Mouse (Mus musculus): Measurements from ENCODE around the gene Arhgef3.

Gene Arhgef3

DNA sequence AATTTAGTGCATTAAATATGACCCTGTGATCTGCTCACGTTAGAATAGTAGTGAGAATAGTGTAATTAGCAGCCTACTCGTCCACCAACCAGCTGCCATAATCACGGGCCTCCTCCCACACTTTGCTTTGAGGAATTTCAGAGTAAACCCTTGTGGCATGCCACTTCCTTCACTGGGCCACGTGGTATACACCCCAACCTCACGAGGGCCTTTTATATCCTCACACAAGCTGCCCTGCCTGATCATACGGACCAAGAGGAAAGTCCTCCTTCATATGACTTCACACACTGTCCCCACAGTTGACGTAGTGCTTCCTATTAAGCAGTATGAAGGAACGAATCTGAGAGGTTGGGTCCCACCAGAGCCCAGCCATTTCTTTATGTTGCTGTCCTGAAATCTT, 202.4 kb downstream of the Arhgef3 start:
- DNase-seq (ENCODE audit: low spot score): no peak

DNA sequence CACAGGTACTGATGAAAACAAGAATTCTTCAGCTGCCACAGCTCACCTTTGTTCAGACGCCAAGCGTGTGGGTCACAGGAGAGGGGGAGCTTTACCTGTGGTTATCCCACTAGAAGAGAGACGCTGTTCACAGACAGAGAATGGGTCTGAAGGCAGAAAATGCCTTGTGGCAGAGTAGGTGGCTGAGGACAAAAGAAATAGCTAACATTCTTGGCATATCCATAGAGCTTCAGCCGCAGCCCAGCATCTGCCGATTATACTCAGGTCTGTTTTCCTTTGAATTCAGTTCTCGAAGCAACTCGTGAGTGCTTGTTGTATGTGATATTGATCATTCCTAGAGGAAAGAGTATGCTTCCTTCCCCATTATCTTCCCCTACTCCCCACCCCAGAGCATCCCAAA, 204.7 kb downstream of the Arhgef3 start:
- DNase-seq (ENCODE audit: low spot score): no peak

DNA sequence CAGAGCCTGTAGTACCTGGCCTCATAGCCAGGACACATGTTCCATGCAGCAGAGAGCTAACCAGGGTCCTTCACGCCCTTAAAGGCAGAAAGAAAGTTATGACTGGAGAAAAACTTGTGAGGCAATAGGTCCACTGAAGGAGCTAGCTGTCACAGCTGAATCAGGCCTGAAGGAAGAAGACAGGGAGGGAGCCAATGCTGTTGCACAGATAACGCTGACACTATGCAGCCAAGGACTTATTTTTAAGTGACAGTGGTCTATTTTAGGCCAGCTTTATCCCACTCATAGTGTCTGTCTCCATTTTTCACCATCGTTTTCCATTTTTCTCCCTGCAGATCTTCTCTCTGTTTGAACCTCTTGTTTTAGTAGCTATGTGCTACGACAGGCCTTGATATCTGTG, 207.3 kb downstream of the Arhgef3 start:
- DNase-seq (ENCODE audit: low spot score): no peak

DNA sequence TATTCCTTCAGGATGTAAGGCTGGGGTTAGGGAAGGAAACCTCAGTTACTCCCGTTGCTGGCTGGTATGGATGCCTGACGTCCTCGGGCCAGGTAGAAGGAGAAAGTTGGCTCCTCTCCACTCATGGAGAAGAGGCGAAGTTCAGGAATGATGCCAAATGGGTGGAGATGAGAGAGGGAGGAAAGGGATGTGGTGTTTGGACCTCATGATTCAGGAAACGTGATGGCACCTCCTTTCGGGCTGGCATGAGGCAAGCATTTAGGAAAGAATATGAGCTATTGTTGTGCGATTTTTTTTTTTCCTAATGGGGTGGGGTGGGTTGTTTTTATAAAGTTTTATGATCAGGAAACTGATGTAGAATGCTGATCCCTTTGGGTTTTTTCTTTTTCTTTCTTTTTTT, 210.0 kb downstream of the Arhgef3 start:
- DNase-seq (ENCODE audit: low spot score): no peak

DNA sequence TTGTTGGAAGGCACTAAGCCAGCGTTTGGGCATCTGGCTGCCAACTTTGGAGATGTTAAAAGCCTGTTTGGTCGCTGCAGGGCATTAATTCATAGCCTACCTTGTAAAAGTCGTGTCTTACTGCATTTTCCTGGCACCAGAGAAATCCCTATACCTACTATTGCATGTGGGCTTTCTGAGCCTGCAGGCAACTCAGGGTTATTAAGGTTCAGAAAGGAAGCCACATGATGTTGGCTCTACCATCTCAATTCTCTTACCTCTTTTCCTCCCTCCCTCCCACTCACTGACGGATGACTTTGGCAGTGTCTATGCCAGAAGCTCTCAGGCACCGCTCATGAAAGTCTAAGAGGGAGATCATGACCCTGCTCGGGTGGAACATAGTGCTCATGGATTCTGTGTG, 210.8 kb downstream of the Arhgef3 start:
- DNase-seq (ENCODE audit: low spot score): no peak

DNA sequence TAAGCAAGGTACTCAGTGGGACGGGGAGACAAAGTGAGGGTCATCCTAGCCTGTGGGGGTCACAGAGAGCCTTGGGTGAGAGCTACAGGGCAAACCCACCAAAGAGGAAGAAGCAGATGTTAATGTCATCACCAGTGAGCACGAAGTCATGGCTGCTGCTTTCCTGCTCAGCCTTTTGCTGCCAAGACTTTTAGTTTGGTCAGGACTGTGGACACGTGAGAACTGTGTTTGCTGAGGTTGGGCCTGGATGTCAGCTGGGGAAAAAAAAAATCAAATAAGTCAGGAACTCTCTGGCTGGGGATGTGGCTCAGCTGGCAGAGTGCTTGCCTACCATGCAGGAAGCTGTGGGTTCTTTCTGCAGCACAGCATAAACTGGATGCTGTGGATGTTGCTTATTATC, 213.2 kb downstream of the Arhgef3 start:
- DNase-seq (ENCODE audit: low spot score): no peak

DNA sequence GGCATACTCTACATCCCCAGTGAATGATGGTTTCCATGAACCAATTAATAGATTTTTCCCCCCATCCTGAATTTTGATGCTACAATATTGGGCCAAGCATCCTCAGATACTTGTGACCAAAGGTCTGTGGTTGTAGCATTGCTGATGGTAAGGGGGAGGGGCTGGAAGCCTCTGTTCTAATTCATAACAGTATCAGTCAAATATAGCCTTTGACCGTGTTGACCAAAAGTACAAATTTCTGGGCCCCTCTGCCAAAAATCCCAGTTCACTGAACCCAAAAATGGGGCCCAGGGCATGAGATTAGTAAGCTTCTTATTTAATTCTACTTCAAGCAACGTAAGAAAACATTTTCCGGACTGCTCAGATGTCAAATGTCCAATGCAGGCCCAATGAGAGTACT, 214.3 kb downstream of the Arhgef3 start:
- no peak for DNase-seq (ENCODE audit: low spot score)

DNA sequence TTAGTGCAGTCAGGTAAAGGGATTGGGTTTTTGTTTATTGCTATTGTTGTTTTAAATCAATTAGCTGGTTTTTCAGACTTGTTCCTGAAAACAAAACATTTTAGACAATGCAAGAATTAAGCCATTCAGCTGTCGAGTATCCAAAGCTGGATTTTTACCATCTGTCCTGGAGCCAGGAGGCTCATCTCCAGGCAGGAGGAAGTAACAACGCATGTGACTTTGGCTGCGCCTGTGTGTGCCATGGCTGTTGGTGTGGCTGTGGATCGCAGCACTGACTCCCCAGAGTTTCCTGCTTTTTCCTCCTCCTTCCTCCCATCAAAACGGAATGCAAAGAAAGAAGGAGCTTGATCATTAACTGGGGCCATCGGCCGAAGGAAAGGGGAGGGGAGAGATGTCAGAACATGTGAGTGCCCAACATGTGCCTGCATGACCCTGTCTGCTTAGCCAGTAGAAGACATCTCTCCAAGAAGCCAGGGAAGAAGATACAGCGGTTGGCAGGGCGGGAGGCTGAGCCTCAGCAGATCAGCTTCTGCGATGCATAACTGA, 216.9 kb downstream of the Arhgef3 start:
- DNase-seq (ENCODE audit: low spot score): no peak

DNA sequence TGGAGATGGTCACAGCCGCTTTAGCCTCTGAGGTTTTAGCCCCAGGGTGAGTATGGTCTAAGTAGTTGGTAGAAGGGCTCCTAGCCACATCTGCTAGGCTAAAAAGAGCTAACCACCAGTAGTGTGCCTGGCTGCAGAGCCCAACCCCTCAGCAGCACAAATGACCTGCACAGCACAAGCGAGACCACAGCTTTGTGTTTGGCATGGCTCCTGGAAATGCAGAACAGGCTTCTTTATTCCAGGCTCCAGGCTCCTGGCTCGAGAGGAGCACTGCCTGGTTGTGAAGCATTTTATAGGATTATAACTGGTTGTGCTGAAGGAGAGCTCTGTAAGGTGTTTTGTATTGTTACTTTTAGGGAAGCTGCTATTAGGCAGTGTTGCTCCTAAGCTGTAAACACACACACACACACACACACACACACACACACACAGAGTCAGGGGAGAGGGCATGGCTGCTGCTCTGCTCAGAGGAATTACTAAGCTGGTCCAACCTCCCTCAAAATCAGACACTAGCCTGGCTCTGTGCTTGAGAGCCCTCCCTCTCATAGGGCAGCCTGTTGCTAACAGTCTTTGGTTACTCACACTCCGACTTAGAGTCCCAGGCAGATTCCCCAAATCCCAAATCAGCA, 217.8 kb downstream of the Arhgef3 start:
- no peak for DNase-seq (ENCODE audit: low spot score)

DNA sequence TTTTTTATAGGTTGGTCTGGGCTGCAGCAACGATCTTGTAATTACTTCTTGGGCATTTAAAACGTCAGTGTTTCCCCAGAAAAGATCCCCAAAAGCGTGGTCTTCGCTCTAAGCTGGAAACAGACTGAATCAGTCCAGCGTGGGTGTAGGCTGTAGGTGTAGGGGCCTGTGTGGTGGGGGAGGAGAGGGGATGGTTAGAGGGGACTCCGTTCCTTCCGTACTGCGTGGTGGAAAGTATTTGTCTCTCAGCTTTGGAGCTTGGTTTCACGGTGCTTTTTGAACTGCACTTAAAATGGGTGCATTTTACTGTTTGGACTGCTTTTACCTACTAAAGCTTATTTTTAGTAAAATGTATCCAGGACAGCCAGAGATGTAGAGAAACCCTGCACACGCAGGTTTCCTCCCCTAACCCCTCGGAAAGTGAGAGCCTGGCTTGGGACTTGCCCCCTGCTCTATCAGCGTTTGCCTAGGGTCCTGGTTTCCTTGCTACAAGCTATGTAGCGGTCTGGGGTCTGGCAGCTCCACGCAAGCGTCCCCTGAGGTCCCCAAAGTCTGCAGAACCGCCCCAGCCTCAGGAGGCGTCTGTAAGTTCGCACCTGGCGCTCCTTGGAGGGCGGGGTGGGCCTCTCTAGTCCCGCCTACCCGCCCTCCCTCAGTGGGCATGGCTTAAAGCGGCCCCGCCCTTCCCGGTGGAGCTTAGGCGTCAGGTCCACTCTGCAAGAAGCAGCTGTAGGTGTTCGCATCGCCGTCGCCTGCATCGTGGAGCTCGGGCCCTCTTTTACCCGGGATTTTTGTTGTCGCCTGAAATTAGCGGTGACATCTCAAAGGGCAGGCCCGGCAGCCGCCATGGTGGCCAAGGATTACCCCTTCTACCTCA, 220.9 kb downstream of the Arhgef3 start:
- DNase-seq (ENCODE audit: low spot score): peak; percentile 84

DNA sequence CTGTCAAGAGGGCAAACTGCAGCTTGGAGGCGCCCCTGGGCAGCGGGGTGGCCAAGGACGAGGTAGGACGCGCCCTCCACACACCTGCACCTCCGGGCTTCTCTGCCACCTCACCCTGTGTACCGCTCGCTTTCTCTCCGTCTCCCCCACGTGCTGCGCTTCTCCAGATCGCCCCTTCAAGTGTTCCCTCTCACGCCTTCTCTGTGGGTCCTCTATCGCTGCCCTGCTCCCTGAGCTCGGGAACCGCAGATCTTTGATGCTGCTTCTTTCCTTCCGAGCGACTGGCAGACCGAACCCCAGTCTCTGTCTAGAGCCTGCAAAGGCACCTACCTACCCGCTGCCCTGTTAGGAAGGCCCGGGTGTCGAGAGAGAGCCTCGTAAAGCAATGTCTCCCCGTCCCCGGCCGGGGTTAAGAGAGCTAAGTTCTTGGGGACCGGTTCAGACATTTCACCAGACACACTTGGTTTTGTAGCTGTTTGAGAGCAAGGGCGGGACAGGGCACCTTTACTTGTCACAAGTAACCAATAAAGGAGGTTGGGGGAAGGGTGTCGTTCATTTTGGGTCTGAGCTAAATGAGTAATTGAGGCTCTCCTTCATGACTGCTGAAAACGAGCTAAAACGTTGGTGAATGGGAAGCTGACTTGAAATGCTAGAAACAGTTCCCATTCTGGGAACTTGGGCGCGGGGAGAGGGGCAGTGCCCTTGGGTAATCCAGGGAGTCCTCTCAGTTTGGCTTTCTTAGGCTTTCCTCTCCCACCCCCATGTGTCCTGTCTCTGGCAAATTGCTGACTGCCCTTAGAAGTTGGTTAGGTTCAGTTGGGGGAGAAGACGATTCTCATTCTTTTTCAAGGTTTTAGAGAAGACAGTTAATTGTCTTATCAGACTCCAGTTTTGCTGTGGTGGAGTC, 221.8 kb downstream of the Arhgef3 start:
- no peak for DNase-seq (ENCODE audit: low spot score)

DNA sequence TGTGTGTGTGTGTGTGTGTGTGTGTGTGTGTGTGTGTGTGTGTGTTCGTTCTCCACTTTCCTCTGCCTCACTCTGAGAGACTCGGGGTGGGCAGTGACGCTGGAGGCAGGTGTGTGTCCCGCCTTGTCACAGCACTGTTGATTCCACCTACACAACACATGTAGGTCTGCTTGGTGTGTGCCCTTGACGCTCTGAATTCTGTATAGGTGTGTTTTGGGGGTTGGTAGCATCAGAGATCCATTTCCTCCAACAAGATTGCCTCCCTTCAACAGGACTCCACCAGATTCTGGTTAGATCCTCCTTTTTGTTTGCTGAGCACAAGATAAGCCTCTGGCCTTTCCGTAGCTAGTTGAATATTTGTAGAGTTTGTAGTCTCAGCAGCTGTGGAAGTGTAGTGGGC, 222.5 kb downstream of the Arhgef3 start:
- no peak for DNase-seq (ENCODE audit: low spot score)

DNA sequence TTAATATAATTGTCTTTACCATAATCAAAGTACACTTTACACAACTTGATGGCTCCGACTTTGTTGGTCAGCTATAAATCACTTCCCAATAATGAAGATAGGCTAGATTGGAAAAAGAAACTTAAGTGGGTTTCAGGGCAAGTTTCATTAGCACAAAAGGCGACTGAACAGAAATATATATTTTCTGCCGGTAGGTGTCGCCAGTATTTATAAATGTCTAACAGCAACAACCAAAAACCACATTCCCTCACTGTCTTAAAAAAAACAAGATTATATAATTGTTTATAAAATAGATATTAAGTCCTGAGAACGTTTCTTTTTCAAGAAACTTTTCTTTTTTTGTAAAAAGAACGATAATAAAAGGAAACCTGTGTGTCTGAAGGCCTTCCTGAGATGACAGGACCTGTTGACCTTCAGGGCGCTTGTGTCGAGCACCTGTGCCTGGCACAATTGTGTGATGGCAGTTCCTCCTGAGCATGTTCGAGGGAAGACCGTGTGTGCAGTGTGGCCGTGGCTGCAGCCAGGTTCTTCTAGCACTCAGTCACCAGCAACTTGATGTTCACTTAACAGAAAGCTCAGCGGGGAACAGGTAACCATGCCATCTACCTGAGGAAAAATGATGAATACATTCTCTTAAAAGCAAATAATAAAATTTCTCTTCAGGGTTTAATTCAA, 223.5 kb downstream of the Arhgef3 start:
- DNase-seq (ENCODE audit: low spot score): peak; percentile 55

DNA sequence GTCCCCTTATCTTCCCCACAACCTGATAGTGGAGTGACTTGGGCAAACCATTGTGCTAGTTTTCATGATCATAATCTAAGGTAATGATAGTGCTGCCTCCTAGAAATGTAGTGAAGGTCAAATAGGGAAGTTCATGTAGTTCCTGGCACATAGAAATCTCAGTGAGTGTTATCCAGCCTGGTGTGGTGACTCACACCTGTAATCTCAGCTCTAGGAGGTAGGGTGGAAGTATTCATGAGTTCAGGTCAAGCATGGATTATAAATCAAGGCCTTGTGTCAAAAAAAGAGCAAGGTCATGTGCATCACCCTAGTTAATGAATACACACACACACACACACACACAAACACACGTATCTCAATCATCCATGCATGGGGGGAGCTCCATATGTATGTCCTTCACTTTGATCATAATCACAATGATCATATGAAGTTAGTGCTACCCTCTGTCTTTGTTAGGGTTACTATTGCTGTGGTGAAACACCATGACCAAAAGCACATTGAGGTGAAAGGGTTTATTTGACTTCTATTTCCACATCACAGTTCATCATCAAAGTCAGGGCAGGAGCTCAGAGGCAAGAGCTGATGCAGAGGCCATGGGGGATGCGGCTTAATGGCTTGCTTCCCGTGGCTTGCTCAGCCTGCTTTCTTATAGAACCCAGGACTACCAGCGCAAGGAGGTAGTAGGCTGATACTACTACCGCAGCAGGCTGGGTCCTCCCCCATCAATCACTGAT, 226.2 kb downstream of the Arhgef3 start:
- DNase-seq (ENCODE audit: low spot score): no peak

DNA sequence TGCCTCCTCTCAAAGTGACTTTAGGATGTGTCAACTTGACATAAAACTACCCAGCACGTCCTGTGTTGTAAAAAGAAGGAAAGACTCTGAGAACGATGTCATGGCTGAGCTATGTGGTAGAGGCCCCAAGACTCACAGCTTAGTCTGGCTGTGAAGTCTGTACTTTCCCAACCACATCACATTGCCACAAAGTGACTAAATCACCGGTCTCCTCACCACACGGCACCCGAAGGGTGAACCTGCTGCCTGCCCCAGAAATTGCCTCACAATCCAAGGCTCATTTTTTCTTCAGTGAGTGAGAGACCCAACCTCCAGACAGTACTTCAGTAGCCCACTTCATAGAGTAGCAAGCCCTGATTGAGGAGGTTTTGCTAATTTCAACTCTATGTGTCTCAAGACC, 226.8 kb downstream of the Arhgef3 start:
- DNase-seq (ENCODE audit: low spot score): no peak

DNA sequence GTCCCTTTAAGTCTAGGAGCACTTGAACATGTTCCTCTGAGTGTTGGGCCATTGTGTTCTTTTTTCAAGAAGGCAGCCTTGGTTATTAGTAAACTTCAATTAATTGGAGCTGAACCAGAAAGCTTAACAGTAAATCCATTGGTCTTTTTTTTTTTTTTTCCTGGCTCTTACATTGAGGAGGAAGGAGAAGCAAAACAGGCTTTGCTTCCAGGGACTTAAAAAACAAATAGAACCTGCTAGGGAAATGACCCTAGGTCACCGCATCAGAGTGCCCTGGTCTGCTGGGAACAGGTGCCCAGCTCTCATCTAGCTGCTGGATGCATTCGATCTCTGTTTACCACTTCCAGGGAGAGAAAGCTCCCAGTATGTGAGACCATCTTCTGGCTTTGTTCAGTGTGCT, 227.8 kb downstream of the Arhgef3 start:
- no peak for DNase-seq (ENCODE audit: low spot score)

DNA sequence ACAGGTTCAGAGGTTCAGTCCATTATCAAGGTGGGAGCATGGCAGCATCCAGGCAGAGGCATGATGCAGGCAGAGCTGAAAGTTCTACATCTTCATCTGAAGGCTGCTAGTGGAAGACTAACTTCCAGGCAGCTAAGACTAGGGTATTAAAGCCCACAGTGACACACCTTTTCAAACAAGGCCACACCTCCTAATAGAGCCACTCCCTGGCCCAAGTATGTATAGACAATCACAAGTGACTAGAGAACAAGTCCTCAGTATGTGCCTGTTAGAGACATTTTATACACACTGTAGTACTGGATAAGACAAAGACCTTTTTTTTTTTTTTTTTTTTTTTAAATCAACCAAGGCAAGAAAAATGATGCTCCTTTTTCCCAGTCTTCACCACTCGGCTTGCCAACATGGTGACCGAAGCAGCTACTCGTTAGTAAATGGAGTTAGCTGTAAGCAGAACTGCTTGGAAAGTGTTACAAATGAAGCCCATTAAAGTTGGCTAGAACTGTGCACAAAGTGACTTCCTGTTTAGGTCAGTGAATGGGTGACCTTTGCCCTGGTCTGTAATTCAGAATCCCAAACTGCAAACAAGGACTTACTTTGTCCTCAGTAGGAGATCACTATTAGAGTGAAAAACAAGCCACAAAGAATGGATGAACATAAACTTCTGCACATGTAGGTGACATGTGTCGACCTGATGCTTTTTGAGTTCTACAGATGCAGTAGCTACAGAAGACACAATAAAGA, 229.7 kb downstream of the Arhgef3 start:
- peak; percentile 65 for DNase-seq (ENCODE audit: low spot score)

DNA sequence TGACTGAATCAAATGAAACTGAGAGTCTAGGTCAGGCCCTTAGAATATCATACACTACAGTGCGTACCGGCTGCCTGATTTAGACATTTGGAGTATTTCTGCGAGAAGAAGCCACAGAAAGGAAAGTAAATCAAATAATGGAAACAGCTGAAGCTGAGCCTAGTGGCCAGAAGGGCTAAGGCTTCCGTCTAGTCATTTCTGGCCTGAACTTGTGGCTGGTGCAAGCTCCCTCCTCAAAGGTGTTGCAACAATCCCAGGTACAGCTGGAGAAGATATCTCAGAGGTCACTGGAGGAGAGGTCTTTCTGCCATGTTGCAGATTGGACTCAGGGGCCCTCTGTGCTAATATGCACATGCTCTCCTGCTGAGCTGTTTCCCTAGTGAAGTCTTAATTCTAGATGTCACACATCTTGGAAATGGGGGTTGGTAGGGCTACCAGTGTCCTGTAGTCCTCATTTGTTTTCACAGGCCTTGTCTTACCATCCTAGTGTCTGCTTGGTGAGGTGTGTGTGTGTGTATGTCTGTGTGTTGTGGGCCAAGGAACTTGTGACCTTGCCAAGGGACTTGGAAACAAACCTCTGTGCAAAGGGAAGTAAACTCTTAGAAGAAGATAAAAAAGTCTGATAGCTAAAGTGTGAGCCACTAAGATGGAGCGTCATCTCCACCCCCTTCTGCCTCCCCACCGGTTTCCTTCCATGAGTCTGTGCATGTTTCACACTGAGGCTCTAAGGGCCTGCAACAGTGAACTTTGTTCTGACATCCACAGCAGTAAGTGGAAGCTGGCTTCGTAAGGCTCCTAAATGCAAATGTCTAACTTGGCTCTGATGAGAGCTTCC, 230.6 kb downstream of the Arhgef3 start:
- DNase-seq (ENCODE audit: low spot score): no peak

DNA sequence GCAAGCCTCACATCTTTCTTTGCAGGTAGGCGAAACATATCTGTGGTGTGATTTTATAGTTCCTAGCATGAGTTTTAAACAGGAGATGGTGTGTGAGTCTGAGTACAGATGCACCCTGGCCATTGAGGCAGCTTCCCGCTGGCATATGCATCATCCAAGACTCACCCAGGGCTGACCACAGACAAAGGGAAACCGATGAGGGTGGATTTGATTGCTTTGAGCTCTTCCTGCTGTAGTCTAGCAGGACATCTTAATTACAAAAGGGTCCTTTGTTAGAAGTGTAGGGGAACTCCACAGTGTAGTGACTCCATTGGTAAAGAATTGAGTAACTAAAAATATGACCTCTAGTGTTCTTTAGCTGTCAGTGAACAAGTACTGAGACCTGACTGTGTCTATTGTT, 232.5 kb downstream of the Arhgef3 start:
- no peak for DNase-seq (ENCODE audit: low spot score)
